8 mouse cellular contexts compared by ENCODE assay signal in the genomic region with DNA sequence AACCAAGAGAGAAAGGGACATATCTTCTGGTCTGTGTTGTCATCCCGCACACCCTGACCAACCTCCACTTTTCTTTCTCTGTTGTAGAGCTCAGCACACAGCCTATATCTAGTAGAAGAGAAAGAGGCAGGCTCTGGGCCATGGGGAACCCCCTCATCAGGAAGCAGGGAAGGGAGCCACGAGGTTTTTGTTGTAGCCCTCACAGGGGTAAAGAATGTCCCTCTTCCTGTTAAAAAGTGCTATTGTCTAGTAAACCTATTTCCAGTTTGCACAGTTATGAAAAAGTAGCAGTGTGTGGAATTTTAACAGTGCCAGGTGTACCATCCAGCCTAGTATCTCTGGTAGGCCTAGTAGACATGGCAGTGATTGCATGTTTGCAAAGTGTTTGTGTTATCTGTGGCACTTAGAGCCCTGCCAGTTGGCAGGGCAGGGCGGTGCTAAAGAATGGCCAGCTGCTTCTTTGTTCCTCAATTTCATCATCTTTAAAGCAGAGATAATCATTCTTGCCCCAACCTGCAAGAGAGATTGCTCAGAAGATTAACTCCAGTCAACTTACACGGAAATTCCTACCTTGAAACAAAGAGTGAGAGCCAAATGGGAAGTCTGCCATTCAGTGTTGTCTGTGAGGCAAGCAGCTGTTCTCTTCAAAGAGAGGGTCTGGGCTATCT. TPM values are rescaled to one million over a fixed set of nuclear protein-coding genes. Genes with fewer than 3 reads are reported as not detected.
DNase-seq lines count a peak whose midpoint lies in the region; ATAC-seq and TF ChIP-seq lines count a peak whose summit lies in the region.

No protein-coding gene starts in this region.

- no peak for DNase-seq in left cerebral cortex, adult 2 months (ENCODE audit: extremely low spot score in 1 of 2, low spot score in 2 of 2)
- DNase-seq in left cerebral cortex, postnatal 4 days = no peak
- no peak for DNase-seq in frontal cortex, postnatal 14 days (ENCODE audit: low spot score in 2 of 2)
- no peak for DNase-seq in retina, postnatal 1 day
- no peak for DNase-seq in lung, postnatal 25 days (ENCODE audit: low spot score)

- no peaks in the 10 kb centered on the region for H3K9me3 ChIP-seq in embryonic facial prominence, embryonic 13.5 days
- no peaks in the 10 kb centered on the region for H3K9me3 ChIP-seq in intestine, embryonic 16.5 days (ENCODE audit: control insufficient read depth, low read length)

- peak overlapping the region; percentile 94; the same call in 1 of the 2 replicates for H3K4me3 ChIP-seq in left cerebral cortex, adult 2 months
- peak overlapping the region; percentile 94 for H3K4me3 ChIP-seq in embryonic facial prominence, embryonic 13.5 days
- peak overlapping the region; percentile 96 for H3K4me3 ChIP-seq in intestine, embryonic 16.5 days (ENCODE audit: low read length)
- H3K4me3 ChIP-seq in myocyte = peak overlapping the region; percentile 73

- no peaks in the 10 kb centered on the region for H3K27me3 ChIP-seq in embryonic facial prominence, embryonic 13.5 days
- H3K27me3 ChIP-seq in intestine, embryonic 16.5 days (replicated peaks; ENCODE audit: control insufficient read depth, insufficient read depth, low read length) = no peaks in the 10 kb centered on the region
- no peaks in the 10 kb centered on the region for H3K27me3 ChIP-seq in myocyte (ENCODE audit: control insufficient read depth, insufficient read depth, insufficient read length)

- H3K79me2 ChIP-seq in myocyte (ENCODE audit: control insufficient read depth, insufficient read depth) = peaks cover 44% of the 10 kb centered on the region

- intact Hi-C loops in left cerebral cortex, adult 2 months (cut with DNase I) = loop anchor here (5.0 kb wide), 1 partner anchor 42 kb away; the partner anchor contains the start of gene Zfp398
- intact Hi-C loops in left cerebral cortex, postnatal 4 days (cut with DNase I) = no loop called here

- no peak for TF ChIP-seq CTCF in left cerebral cortex, adult 2 months (IDR thresholded peaks at IDR 0.05)

- ATAC-seq in embryonic facial prominence, embryonic 13.5 days (ENCODE audit: insufficient number of reproducible peaks, insufficient read depth, low FRiP score, low TSS enrichment, low read depth) = no peak
- ATAC-seq in intestine, embryonic 16.5 days = no peak

- 67% methylated on average over 4 of the region's 4 CpGs for WGBS in embryonic facial prominence, embryonic 13.5 days
- 50% methylated on average over 4 of the region's 4 CpGs for WGBS in intestine, embryonic 16.5 days

- no peak overlapping the region for H3ac ChIP-seq in myocyte (ENCODE audit: control insufficient read depth, insufficient read length)

- peaks cover 43% of the 10 kb centered on the region for H3K36me3 ChIP-seq in embryonic facial prominence, embryonic 13.5 days
- peaks cover 9% of the 10 kb centered on the region; the same call in 1 of the 2 replicates for H3K36me3 ChIP-seq in intestine, embryonic 16.5 days (ENCODE audit: control insufficient read depth, insufficient read depth, low read length)
- peaks cover 29% of the 10 kb centered on the region for H3K36me3 ChIP-seq in myocyte (ENCODE audit: control insufficient read depth, insufficient read depth)

- peak overlapping the region; percentile 97 for H3K9ac ChIP-seq in embryonic facial prominence, embryonic 13.5 days
- H3K9ac ChIP-seq in intestine, embryonic 16.5 days (ENCODE audit: low read depth, low read length) = peak overlapping the region; percentile 94

- no peak for TF ChIP-seq POLR2A in myocyte (IDR thresholded peaks at IDR 0.05; ENCODE audit: insufficient read length, low read depth)

- H3K4me2 ChIP-seq in embryonic facial prominence, embryonic 13.5 days = peak overlapping the region; percentile 88
- H3K4me2 ChIP-seq in intestine, embryonic 16.5 days (ENCODE audit: low read depth, low read length) = peak overlapping the region; percentile 88
- H3K4me2 ChIP-seq in myocyte (ENCODE audit: low read depth) = peak overlapping the region; percentile 75

- no peak overlapping the region for H3K27ac ChIP-seq in left cerebral cortex, adult 2 months
- H3K27ac ChIP-seq in embryonic facial prominence, embryonic 13.5 days = peak overlapping the region; percentile 97
- no peak overlapping the region for H3K27ac ChIP-seq in intestine, embryonic 16.5 days (ENCODE audit: low read length)

- H3K4me1 ChIP-seq in embryonic facial prominence, embryonic 13.5 days = peaks cover 17% of the 10 kb centered on the region
- H3K4me1 ChIP-seq in intestine, embryonic 16.5 days (ENCODE audit: control insufficient read depth, insufficient read depth, low read length) = peaks cover 12% of the 10 kb centered on the region

TF ChIP-seq in myocyte, 11 proteins besides CTCF, POLR2A, EP300 and RAD21:
- no peak for TF ChIP-seq POLR2AphosphoS2 (IDR thresholded peaks at IDR 0.05; ENCODE audit: insufficient read length, low read depth)
- no peak for TF ChIP-seq REST (IDR thresholded peaks at IDR 0.05; ENCODE audit: insufficient read depth, insufficient read length)
- peak; percentile 40; the same call in 1 of the 2 replicates for TF ChIP-seq CEBPB (IDR thresholded peaks at IDR 0.05; ENCODE audit: insufficient read depth, poor library complexity, severe bottlenecking)
- TF ChIP-seq TCF12 (IDR thresholded peaks at IDR 0.05; ENCODE audit: insufficient read depth, poor library complexity, severe bottlenecking) = peak; percentile 14
- no peak for TF ChIP-seq SRF (IDR thresholded peaks at IDR 0.05; ENCODE audit: control insufficient read depth, insufficient read length, low read depth)
- no peak for TF ChIP-seq E2F4 (IDR thresholded peaks at IDR 0.05; ENCODE audit: insufficient read depth)
- TF ChIP-seq USF1 (IDR thresholded peaks at IDR 0.05; ENCODE audit: low read depth) = no peak
- TF ChIP-seq TCF3 (IDR thresholded peaks at IDR 0.05; ENCODE audit: insufficient read length, low read depth) = no peak
- peak in 1 of 3 experiments; percentile 62 for TF ChIP-seq MYOG (IDR thresholded peaks at IDR 0.05; ENCODE audit: control insufficient read depth in 1 of 3, insufficient read depth in 1 of 3, insufficient read length in 2 of 3, low read depth in 2 of 3)
- no peak for TF ChIP-seq MYOD1 (IDR thresholded peaks at IDR 0.05; ENCODE audit: control insufficient read depth in 1 of 3, insufficient read length in 2 of 3, low read depth in 2 of 3)
- no peak for TF ChIP-seq MAX (IDR thresholded peaks at IDR 0.05; ENCODE audit: low read depth)
TF ChIP-seq in myocyte: peak in this region for 3.

RNA-seq across cellular contexts. Expression of gene Zfp282, which starts 2.2 kb away (rescaled TPM):
- total RNA-seq in left cerebral cortex, adult 2 months (2021) = 10 to 100 TPM; 12.3 to 13.2 TPM
- 10 to 100 TPM; 32.1 to 32.8 TPM for total RNA-seq in left cerebral cortex, postnatal 4 days (2021)
- polyA plus RNA-seq in embryonic facial prominence, embryonic 13.5 days (2015; fragmentation: Nextera tagmentation; extraction: Ambion mirVana) = 23.1 and 23.4 TPM in 2 replicates
- polyA plus RNA-seq in intestine, embryonic 16.5 days (2015; fragmentation: Nextera tagmentation; extraction: Ambion mirVana) = 8.9 and 9.8 TPM in 2 replicates
- polyA plus RNA-seq in myocyte (2012; fragmentation: generic; extraction: Trizol) = 22.4 TPM

RNA-seq across cellular contexts. Expression of gene Zfp212, which starts 41.1 kb away (rescaled TPM):
- total RNA-seq in left cerebral cortex, adult 2 months (2021) = 10 to 100 TPM; 17.3 to 19.1 TPM
- 10 to 100 TPM; 18.5 to 20.5 TPM for total RNA-seq in left cerebral cortex, postnatal 4 days (2021)
- 23.2 and 24.0 TPM in 2 replicates for polyA plus RNA-seq in embryonic facial prominence, embryonic 13.5 days (2015; fragmentation: Nextera tagmentation; extraction: Ambion mirVana)
- polyA plus RNA-seq in intestine, embryonic 16.5 days (2015; fragmentation: Nextera tagmentation; extraction: Ambion mirVana) = 12.2 TPM in 2 replicates
- polyA plus RNA-seq in myocyte (2012; fragmentation: generic; extraction: Trizol) = 9.7 TPM

RNA-seq across cellular contexts. Expression of gene Zfp398, which starts 43.7 kb away (rescaled TPM):
- 10 to 100 TPM; 22.1 to 24.0 TPM for total RNA-seq in left cerebral cortex, adult 2 months (2021)
- total RNA-seq in left cerebral cortex, postnatal 4 days (2021) = 10 to 100 TPM; 26.9 to 27.6 TPM
- polyA plus RNA-seq in embryonic facial prominence, embryonic 13.5 days (2015; fragmentation: Nextera tagmentation; extraction: Ambion mirVana) = 14.1 and 14.8 TPM in 2 replicates
- polyA plus RNA-seq in intestine, embryonic 16.5 days (2015; fragmentation: Nextera tagmentation; extraction: Ambion mirVana) = 5.8 and 6.6 TPM in 2 replicates
- polyA plus RNA-seq in myocyte (2012; fragmentation: generic; extraction: Trizol) = 2.2 TPM

RNA-seq across cellular contexts. Expression of gene Zfp786, which starts 48.5 kb away (rescaled TPM):
- 1 to 10 TPM; 5.4 to 6.1 TPM for total RNA-seq in left cerebral cortex, adult 2 months (2021)
- 10 to 100 TPM; 12.4 to 13.9 TPM for total RNA-seq in left cerebral cortex, postnatal 4 days (2021)
- 5.7 and 6.0 TPM in 2 replicates for polyA plus RNA-seq in embryonic facial prominence, embryonic 13.5 days (2015; fragmentation: Nextera tagmentation; extraction: Ambion mirVana)
- polyA plus RNA-seq in intestine, embryonic 16.5 days (2015; fragmentation: Nextera tagmentation; extraction: Ambion mirVana) = 2.0 and 2.4 TPM in 2 replicates
- 0.30 TPM for polyA plus RNA-seq in myocyte (2012; fragmentation: generic; extraction: Trizol)
